In the genomic region with DNA sequence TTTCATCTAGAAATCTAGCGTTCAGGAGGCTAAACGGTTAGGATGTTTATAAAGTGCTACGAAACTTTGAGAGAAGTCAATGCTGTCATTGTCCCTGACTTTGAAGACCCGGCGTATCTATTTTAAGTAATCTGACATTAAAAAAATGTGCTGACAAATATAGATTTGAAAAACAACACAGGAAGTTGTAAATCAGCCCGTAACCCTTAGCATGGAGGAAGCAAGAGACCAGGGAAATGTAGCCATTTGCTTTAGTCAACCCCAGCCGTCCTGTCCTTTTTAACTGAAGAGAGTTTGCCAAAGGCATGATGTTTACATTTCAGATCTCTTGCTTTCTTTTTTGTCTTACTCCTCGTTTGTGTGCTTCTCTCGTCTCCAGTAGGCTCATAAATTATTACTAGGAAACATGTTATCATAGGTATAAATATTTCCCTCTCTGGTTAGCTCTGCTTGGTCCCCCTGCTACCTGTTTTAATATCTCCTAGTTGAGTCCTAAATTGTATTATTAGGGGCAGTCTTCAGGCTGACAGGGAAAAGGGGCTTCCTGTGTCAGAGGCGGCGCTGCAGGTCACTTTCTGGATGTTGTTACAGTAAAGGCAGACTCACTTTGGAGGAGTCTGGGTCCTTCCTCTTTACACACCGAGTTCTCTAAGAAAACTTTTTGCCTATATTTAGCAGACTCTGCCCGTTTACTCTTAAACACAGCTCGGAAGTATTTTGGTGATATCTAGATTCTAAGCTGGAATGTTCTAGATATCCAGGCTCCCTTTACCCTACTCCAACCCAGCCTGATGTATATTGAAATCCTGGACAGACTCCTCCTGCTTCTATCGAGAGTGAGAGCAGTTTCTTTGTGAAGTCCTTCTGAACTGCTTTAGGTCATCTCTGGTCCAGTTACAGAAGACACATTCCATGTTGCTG, we compare ENCODE assay signal across 7 mouse cellular contexts.
DNase-seq lines count a peak whose midpoint lies in the region; ATAC-seq lines count a peak whose summit lies in the region.

No protein-coding gene starts in this region.

- H3K4me2 ChIP-seq in embryonic facial prominence, embryonic 15.5 days (replicated peaks), result no peak overlapping the region
- H3K4me2 ChIP-seq in kidney, embryonic 15.5 days, result peak overlapping the region; percentile 39

- H3K27ac ChIP-seq in embryonic facial prominence, embryonic 15.5 days (replicated peaks), result peak overlapping the region; percentile 48
- peak overlapping the region; percentile 93 for H3K27ac ChIP-seq in kidney, embryonic 15.5 days

- 32% methylated on average over 15 of the region's 15 CpGs for WGBS in embryonic facial prominence, embryonic 15.5 days
- WGBS in kidney, embryonic 15.5 days, result 20% methylated on average over 15 of the region's 15 CpGs

- no peak overlapping the region for H3K4me3 ChIP-seq in embryonic facial prominence, embryonic 15.5 days (replicated peaks)
- H3K4me3 ChIP-seq in kidney, embryonic 15.5 days (replicated peaks), result no peak overlapping the region

- H3K4me1 ChIP-seq in embryonic facial prominence, embryonic 15.5 days, result peaks cover 26% of the 10 kb centered on the region
- peaks cover 32% of the 10 kb centered on the region for H3K4me1 ChIP-seq in kidney, embryonic 15.5 days

- no peak overlapping the region for H3K9ac ChIP-seq in embryonic facial prominence, embryonic 15.5 days
- H3K9ac ChIP-seq in kidney, embryonic 15.5 days, result no peak overlapping the region

- DNase-seq in adipocyte (ENCODE audit: low spot score), result peak; percentile 26
- peak; percentile 44 for DNase-seq in lung, postnatal 36 days
- no peak for DNase-seq in c-Kit-positive CD71-positive TER-119-positive erythroid progenitor cells, embryonic 14.5 days (ENCODE audit: low spot score)
- no peak for DNase-seq in cerebellum, adult 8-10 months
- DNase-seq in urinary bladder, adult 2 months (ENCODE audit: low spot score), result no peak

- H3K27me3 ChIP-seq in embryonic facial prominence, embryonic 15.5 days, result no peaks in the 10 kb centered on the region
- no peaks in the 10 kb centered on the region for H3K27me3 ChIP-seq in kidney, embryonic 15.5 days

- ATAC-seq in embryonic facial prominence, embryonic 15.5 days (ENCODE audit: insufficient number of reproducible peaks, low FRiP score, low TSS enrichment, low read depth), result no peak
- ATAC-seq in kidney, embryonic 15.5 days (replicated peaks; ENCODE audit: low FRiP score), result peak; percentile 53

- no peaks in the 10 kb centered on the region for H3K36me3 ChIP-seq in embryonic facial prominence, embryonic 15.5 days
- H3K36me3 ChIP-seq in kidney, embryonic 15.5 days, result no peaks in the 10 kb centered on the region

- no peaks in the 10 kb centered on the region for H3K9me3 ChIP-seq in embryonic facial prominence, embryonic 15.5 days (replicated peaks)
- no peaks in the 10 kb centered on the region for H3K9me3 ChIP-seq in kidney, embryonic 15.5 days (replicated peaks)

Comparison
In these comparisons a context has a peak if more than half of its experiments do, and no peak if none do; other contexts are left out.
1. DNase-seq: peak in adipocyte (single experiment) and lung, postnatal 36 days (single experiment); none in c-Kit-positive CD71-positive TER-119-positive erythroid progenitor cells, embryonic 14.5 days (single experiment), cerebellum, adult 8-10 months (single experiment) and urinary bladder, adult 2 months (single experiment).